ENCODE assay signal across 33 mouse cellular contexts in the genomic region with DNA sequence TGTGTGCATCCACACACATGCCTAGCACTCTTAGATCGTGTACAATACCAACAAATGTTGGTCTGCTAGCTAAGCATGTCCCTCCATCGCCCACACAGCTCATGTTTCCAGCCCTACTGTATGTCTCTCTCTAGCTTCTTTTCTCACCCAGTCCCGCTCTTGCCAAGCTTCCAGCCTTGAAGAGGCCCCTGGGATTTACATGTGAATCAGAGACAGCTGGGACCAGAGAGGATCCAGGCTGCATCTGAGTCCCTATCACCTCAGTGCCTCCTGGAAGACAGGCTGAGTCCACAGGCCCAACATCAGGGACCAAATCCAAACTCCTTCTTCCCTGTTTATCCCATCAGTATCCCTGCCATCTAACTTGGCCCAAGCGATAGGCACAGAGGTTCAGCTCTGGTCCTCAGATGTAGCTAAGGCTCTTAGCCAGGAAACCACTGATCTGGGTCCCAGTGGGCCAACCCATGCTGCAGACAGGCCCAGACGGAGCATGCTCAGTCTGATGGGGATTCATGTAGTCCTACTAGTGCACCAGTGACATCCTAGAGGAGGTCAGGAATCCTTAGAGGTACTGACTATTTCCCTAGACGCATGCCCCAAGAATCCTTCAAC. TPM values are rescaled to one million over a fixed set of nuclear protein-coding genes. Genes with fewer than 3 reads are reported as not detected.
DNase-seq lines count a peak whose midpoint lies in the region; ATAC-seq and TF ChIP-seq lines count a peak whose summit lies in the region.
"Had no signal": no experiment of that assay in that cellular context is flagged by ENCODE, and none has a peak within 500 bp of the region (broad histone marks: within the 10 kb centered on the region; RNA-seq: fewer than 3 reads in every experiment).

No protein-coding gene starts in this region.

- CTCF ChIA-PET in Patski (lab: Charles Lee) = interaction anchor here (1.1 to 1.4 kb wide), 2 partner anchors 9 to 16 kb away, joined by 3 read pairs; no protein-coding TSS in a partner anchor

- peaks cover 36% of the 10 kb centered on the region for H3K4me1 ChIP-seq in megakaryocyte, embryonic 14.5 days
- H3K4me1 ChIP-seq: forebrain, embryonic 13.5 days; limb, embryonic 12.5 days had no signal

- H3K36me3 ChIP-seq in megakaryocyte, embryonic 14.5 days (replicated peaks; ENCODE audit: low read length) = no peaks in the 10 kb centered on the region
- no peaks in the 10 kb centered on the region for H3K36me3 ChIP-seq in myocyte (ENCODE audit: control insufficient read depth, insufficient read depth)
- H3K36me3 ChIP-seq: heart, embryonic 15.5 days; hindbrain, embryonic 10.5 days; limb, embryonic 12.5 days had no signal

- in situ Hi-C loops in Patski (cut with MboI; ENCODE audit: low pct_unique_long_range_greater_than_20kb) = no loop called here

- TF ChIP-seq CTCF in Patski (IDR thresholded peaks at IDR 0.05) = no peak

- no peak for TF ChIP-seq POLR2A in myocyte (IDR thresholded peaks at IDR 0.05; ENCODE audit: insufficient read length, low read depth)

- POLR2A ChIA-PET in Patski (lab: Charles Lee) = interaction anchor here (0.7 to 2.2 kb wide), 2 partner anchors 64 kb away, joined by 4 to 11 read pairs; a partner anchor contains a TSS

- no peak for DNase-seq in frontal cortex, postnatal 25 days (ENCODE audit: low spot score in 2 of 2)
- no peak for DNase-seq in Patski (ENCODE audit: low read depth, low spot score)
- no peak for DNase-seq in right cerebral cortex, postnatal 36 days (ENCODE audit: low spot score in 2 of 2)
- no peak for DNase-seq in cerebellum, postnatal 25 days
- DNase-seq: adrenal gland, adult 8-10 months; cerebellum, adult 8-10 months; kidney, postnatal 25 days; lung, adult 18-20 months; lung, postnatal 10 days; midbrain, embryonic 14.5 days; right cerebral cortex, adult 18-20 months; thymus, adult 18-20 months; thymus, postnatal 4 days had no signal

- H3ac ChIP-seq in myocyte (ENCODE audit: control insufficient read depth, insufficient read length) = no peak overlapping the region

- peak overlapping the region; percentile 54 for H3K4me3 ChIP-seq in megakaryocyte, embryonic 14.5 days (replicated peaks)
- H3K4me3 ChIP-seq in myocyte = no peak overlapping the region
- H3K4me3 ChIP-seq: erythroblast, embryonic 14.5 days; forebrain, embryonic 13.5 days; heart, embryonic 15.5 days; hindbrain, embryonic 10.5 days; layer of hippocampus, adult 2 months; limb, embryonic 12.5 days had no signal

- ATAC-seq in frontal cortex, adult (ENCODE audit: low TSS enrichment) = 0 out of 2 replicates have a peak, but pooled peaks have one; percentile 14
- no peak for ATAC-seq in megakaryocyte, adult 5-6 weeks (ENCODE audit: poor library complexity, severe bottlenecking)
- ATAC-seq in Patski = peak; percentile 4
- ATAC-seq: forebrain, embryonic 13.5 days; hindbrain, postnatal 0 days; intestine, embryonic 16.5 days had no signal

- H3K9me3 ChIP-seq in megakaryocyte, embryonic 14.5 days = peaks cover 29% of the 10 kb centered on the region
- H3K9me3 ChIP-seq: forebrain, embryonic 13.5 days; heart, embryonic 15.5 days; hindbrain, embryonic 10.5 days; limb, embryonic 12.5 days had no signal

- peaks cover 52% of the 10 kb centered on the region for H3K27me3 ChIP-seq in megakaryocyte, embryonic 14.5 days (replicated peaks)
- H3K27me3 ChIP-seq in Patski (no peaks in the 10 kb centered on the region), myocyte (ENCODE audit: control insufficient read depth, insufficient read depth, insufficient read length) (no peaks in the 10 kb centered on the region)
- H3K27me3 ChIP-seq: forebrain, embryonic 13.5 days; heart, embryonic 15.5 days; limb, embryonic 12.5 days had no signal

- H3K4me2 ChIP-seq in myocyte (ENCODE audit: low read depth) = peak overlapping the region; percentile 51
- H3K4me2 ChIP-seq: forebrain, embryonic 13.5 days; heart, embryonic 15.5 days; limb, embryonic 12.5 days; liver, embryonic 11.5 days had no signal

- no peaks in the 10 kb centered on the region for H3K79me2 ChIP-seq in myocyte (ENCODE audit: control insufficient read depth, insufficient read depth)

TF ChIP-seq in myocyte, 11 proteins besides CTCF, POLR2A, EP300 and RAD21:
- TF ChIP-seq CEBPB (IDR thresholded peaks at IDR 0.05; ENCODE audit: insufficient read depth, poor library complexity, severe bottlenecking) (no peak), MYOG (IDR thresholded peaks at IDR 0.05; ENCODE audit: control insufficient read depth in 1 of 3, insufficient read depth in 1 of 3, insufficient read length in 2 of 3, low read depth in 2 of 3) (no peak), MYOD1 (IDR thresholded peaks at IDR 0.05; ENCODE audit: control insufficient read depth in 1 of 3, insufficient read length in 2 of 3, low read depth in 2 of 3) (peak in 2 of 3 experiments; percentile 18 to 44), MAX (IDR thresholded peaks at IDR 0.05; ENCODE audit: low read depth) (no peak), USF1 (IDR thresholded peaks at IDR 0.05; ENCODE audit: low read depth) (no peak), E2F4 (IDR thresholded peaks at IDR 0.05; ENCODE audit: insufficient read depth) (no peak), REST (IDR thresholded peaks at IDR 0.05; ENCODE audit: insufficient read depth, insufficient read length) (no peak), POLR2AphosphoS2 (IDR thresholded peaks at IDR 0.05; ENCODE audit: insufficient read length, low read depth) (no peak), TCF12 (IDR thresholded peaks at IDR 0.05; ENCODE audit: insufficient read depth, poor library complexity, severe bottlenecking) (peak; percentile 12)
TF ChIP-seq in myocyte: peak in this region for 2.

RNA-seq across cellular contexts. Expression of a gene that starts 53.3 kb away (rescaled TPM):
- not detected in 2 replicates for polyA plus RNA-seq in megakaryocyte, embryonic 14.5 days (2012; ENCODE audit: insufficient read depth, low replicate concordance)
- total RNA-seq in megakaryocyte, adult 5-6 weeks (2015) = not detected in 2 replicates
- not detected in 2 replicates for total RNA-seq in megakaryocyte, adult 5-6 weeks (2017)
- polyA plus RNA-seq in Patski (2021) = not detected
- polyA plus RNA-seq in myocyte (2012; fragmentation: generic; extraction: Trizol) = not detected
- total RNA-seq: adrenal gland, adult 8-10 months; common myeloid progenitor, adult 5-6 weeks; gastrocnemius, postnatal 4 days; hindbrain, postnatal 0 days; layer of hippocampus, adult 2 months; layer of hippocampus, postnatal 25 days; left cerebral cortex, postnatal 10 days had no signal
- polyA plus RNA-seq: embryonic facial prominence, embryonic 11.5 days; erythroblast, embryonic 14.5 days; forebrain, embryonic 13.5 days; heart, embryonic 15.5 days; hindbrain, embryonic 10.5 days; hindbrain, postnatal 0 days; kidney, embryonic 14.5 days; limb, embryonic 12.5 days; liver, embryonic 11.5 days; midbrain, embryonic 14.5 days; neural tube, embryonic 14.5 days had no signal
